In the genomic region with DNA sequence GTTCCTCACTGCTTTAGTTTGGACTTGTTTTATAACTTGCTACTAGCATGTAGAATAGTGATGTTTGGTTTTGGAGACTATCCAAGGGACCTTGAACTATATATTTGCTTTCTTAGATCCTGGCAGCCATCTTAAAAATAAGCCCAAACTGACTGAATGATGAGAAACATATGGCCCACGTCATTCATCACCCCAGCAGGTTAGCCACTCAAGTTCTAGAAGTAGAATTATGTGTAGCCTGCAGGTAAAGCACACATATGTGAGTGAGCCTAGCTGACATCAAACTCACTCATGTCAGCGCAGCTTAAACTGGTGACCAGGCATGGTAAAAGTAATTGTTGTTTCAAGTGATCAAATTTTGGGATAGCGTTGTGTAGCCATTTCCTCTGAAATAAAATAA, we compare ENCODE assay signal across 35 mouse cellular contexts.
"Had no signal": no experiment of that assay in that cellular context is flagged by ENCODE, and none has a peak within 500 bp of the region (broad histone marks: within the 10 kb centered on the region; RNA-seq: fewer than 3 reads in every experiment).

No protein-coding gene starts in this region.

- H3K36me3 ChIP-seq: heart, embryonic 10.5 days; heart, embryonic 12.5 days; heart, embryonic 13.5 days; heart, embryonic 15.5 days; hindbrain, embryonic 10.5 days; hindbrain, embryonic 12.5 days; hindbrain, embryonic 13.5 days; hindbrain, embryonic 15.5 days; intestine, embryonic 15.5 days; kidney, embryonic 15.5 days had no signal

- DNase-seq: heart, postnatal 10 days; heart, postnatal 14 days; heart, postnatal 36 days; heart, postnatal 4 days; kidney, adult 11 months; kidney, adult 18-20 months; kidney, adult 2 months; kidney, adult 8-10 months; kidney, adult 9 months; kidney, postnatal 10 days; kidney, postnatal 14 days; kidney, postnatal 25 days; kidney, postnatal 36 days; kidney, postnatal 4 days; layer of hippocampus, adult 9-11 months; layer of hippocampus, postnatal 36 days had no signal

- ATAC-seq: hindbrain, embryonic 16.5 days; hindbrain, postnatal 0 days; inflammation-experienced regulatory T-cells, adult 6 months; intestine, embryonic 15.5 days; intestine, embryonic 16.5 days; intestine, postnatal 0 days had no signal

- H3K4me2 ChIP-seq: heart, embryonic 11.5 days; heart, embryonic 12.5 days; heart, embryonic 13.5 days; heart, embryonic 15.5 days; hindbrain, embryonic 12.5 days; hindbrain, embryonic 13.5 days; hindbrain, embryonic 14.5 days; hindbrain, embryonic 15.5 days; intestine, embryonic 15.5 days; kidney, embryonic 15.5 days had no signal

- H3K4me1 ChIP-seq: heart, embryonic 10.5 days; heart, embryonic 12.5 days; heart, embryonic 13.5 days; heart, embryonic 15.5 days; hindbrain, embryonic 10.5 days; hindbrain, embryonic 12.5 days; hindbrain, embryonic 13.5 days; hindbrain, embryonic 15.5 days; intestine, embryonic 15.5 days; kidney, embryonic 15.5 days had no signal

- H3K27ac ChIP-seq: heart, embryonic 10.5 days; heart, embryonic 13.5 days; heart, embryonic 15.5 days; hindbrain, embryonic 10.5 days; hindbrain, embryonic 12.5 days; hindbrain, embryonic 13.5 days; hindbrain, embryonic 14.5 days; hindbrain, embryonic 15.5 days; hindbrain, postnatal 0 days; intestine, embryonic 15.5 days; kidney, embryonic 15.5 days; kidney, postnatal 0 days; layer of hippocampus, adult 2 months had no signal

- H3K27me3 ChIP-seq: heart, embryonic 12.5 days; heart, embryonic 13.5 days; heart, embryonic 15.5 days; hindbrain, embryonic 12.5 days; hindbrain, embryonic 13.5 days; hindbrain, embryonic 15.5 days; intestine, embryonic 15.5 days; kidney, embryonic 15.5 days had no signal

- H3K9ac ChIP-seq: heart, embryonic 12.5 days; heart, embryonic 13.5 days; heart, embryonic 15.5 days; hindbrain, embryonic 12.5 days; hindbrain, embryonic 13.5 days; hindbrain, embryonic 14.5 days; hindbrain, embryonic 15.5 days; intestine, embryonic 15.5 days; kidney, embryonic 15.5 days had no signal

- H3K9me3 ChIP-seq: heart, embryonic 10.5 days; heart, embryonic 13.5 days; heart, embryonic 15.5 days; hindbrain, embryonic 12.5 days; hindbrain, embryonic 13.5 days; hindbrain, embryonic 15.5 days; intestine, embryonic 15.5 days had no signal

- H3K4me3 ChIP-seq: heart, embryonic 10.5 days; heart, embryonic 12.5 days; heart, embryonic 13.5 days; heart, embryonic 15.5 days; hindbrain, embryonic 10.5 days; hindbrain, embryonic 12.5 days; hindbrain, embryonic 13.5 days; hindbrain, embryonic 15.5 days; intestine, embryonic 15.5 days; kidney, embryonic 15.5 days; layer of hippocampus, adult 2 months had no signal
